Mouse (Mus musculus): Measurements from ENCODE around the gene Senp1. TPM values are rescaled to one million over a fixed set of nuclear protein-coding genes. Genes with fewer than 3 reads are reported as not detected.

Gene Senp1
- polyA plus RNA-seq, 1 experiment from 2014 or later: 24.3 TPM

DNA sequence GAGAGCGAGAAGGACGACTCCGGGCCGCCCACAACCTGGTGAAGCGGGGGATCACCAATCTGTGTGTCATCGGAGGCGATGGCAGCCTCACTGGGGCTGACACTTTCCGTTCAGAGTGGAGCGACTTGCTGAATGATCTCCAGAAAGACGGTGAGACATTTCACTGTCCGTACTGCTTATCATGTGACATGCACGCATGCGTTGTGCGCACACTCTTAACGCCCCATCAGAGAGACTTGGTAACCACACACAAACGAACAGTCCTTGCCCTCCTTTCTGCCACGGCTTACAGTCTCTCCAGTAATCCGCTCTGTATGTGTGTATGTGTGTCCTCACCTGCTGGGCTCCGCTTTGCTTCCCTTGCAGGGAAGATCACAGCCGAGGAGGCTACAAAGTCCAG, 27.3 kb upstream of the Senp1 start:
- no peak for ATAC-seq (replicated peaks)
- H3K4me1 ChIP-seq: no peaks in the 10 kb centered on the region
- 95% methylated on average over 20 of the region's 20 CpGs for WGBS
- no peak overlapping the region for H3K9ac ChIP-seq
- H3K36me3 ChIP-seq (replicated peaks): peaks cover 54% of the 10 kb centered on the region
- no peak overlapping the region for H3K27ac ChIP-seq
- no peak overlapping the region for H3K4me3 ChIP-seq
- no peaks in the 10 kb centered on the region for H3K27me3 ChIP-seq (replicated peaks)
- no peak overlapping the region for H3K4me2 ChIP-seq
- H3K9me3 ChIP-seq: no peaks in the 10 kb centered on the region

DNA sequence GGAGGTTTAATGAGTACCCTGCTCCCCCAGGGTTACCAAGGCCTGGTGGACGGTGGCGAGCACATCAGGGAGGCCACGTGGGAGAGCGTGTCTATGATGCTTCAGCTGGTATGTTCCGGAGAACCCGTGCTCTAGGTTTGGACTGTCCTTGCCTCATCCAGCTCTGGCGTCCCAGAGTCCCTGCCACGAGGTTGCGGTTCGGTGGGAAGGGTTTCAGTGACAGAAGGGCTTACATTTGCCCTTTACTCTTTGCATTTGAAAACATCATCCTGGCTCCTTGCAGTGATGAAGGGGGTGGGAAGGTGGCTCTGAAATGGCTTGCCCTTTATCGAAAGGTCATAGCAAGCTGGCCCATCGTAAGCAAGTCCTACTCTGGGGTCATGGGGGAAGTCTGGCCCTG, 25.8 kb upstream of the Senp1 start:
- no peak overlapping the region for H3K4me2 ChIP-seq
- WGBS: 89% methylated on average over 12 of the region's 12 CpGs
- no peaks in the 10 kb centered on the region for H3K4me1 ChIP-seq
- peaks cover 46% of the 10 kb centered on the region for H3K36me3 ChIP-seq (replicated peaks)
- no peak overlapping the region for H3K27ac ChIP-seq
- no peak overlapping the region for H3K9ac ChIP-seq
- H3K27me3 ChIP-seq (replicated peaks): no peaks in the 10 kb centered on the region
- no peak overlapping the region for H3K4me3 ChIP-seq
- H3K9me3 ChIP-seq: no peaks in the 10 kb centered on the region
- ATAC-seq (replicated peaks): no peak

DNA sequence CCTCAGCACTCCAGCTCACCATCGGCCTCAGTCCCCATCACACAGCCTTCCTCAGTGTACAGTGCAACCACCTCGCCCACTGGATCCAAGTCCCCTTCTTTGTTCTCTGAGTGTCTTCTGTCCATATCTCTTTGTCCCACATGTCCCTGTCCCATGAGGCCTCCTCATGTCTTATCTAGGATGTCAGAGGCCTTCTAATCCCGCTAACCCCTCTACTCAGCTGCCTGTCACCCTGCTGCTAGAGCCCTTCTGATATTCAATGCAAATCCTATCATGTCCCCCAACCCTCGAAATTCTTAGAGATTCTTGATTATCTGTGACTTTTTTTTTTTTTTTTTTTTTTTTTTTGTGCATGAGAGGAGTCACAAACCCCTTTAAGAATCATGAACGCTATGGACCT, 22.7 kb upstream of the Senp1 start:
- no peak overlapping the region for H3K27ac ChIP-seq
- H3K27me3 ChIP-seq (replicated peaks): no peaks in the 10 kb centered on the region
- no peaks in the 10 kb centered on the region for H3K9me3 ChIP-seq
- no peak for ATAC-seq (replicated peaks)
- no peak overlapping the region for H3K4me2 ChIP-seq
- H3K4me3 ChIP-seq: no peak overlapping the region
- H3K4me1 ChIP-seq: no peaks in the 10 kb centered on the region
- H3K36me3 ChIP-seq (replicated peaks): peaks cover 22% of the 10 kb centered on the region
- no peak overlapping the region for H3K9ac ChIP-seq
- 72% methylated on average over 5 of the region's 5 CpGs for WGBS

DNA sequence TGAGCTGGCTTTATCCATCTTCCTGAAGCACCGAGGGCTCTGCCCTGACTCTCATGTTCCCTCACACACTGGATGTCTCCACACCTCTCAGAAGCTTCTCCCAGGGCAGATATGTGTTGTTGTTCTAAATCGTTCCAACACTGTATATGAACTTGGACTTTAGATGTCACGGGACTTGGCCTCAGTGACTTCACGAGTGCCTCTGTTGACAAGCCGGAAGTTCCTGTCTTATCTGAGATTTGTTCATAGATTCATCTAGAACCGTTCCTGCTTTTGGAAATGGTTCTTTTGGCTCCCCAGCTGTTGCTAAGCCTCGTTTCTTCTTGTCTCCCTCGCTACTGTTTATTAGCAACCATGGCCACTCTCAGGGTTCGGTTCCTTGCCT, 22.2 kb upstream of the Senp1 start:
- H3K9ac ChIP-seq: no peak overlapping the region
- H3K4me3 ChIP-seq: no peak overlapping the region
- no peak overlapping the region for H3K27ac ChIP-seq
- no peaks in the 10 kb centered on the region for H3K9me3 ChIP-seq
- no peaks in the 10 kb centered on the region for H3K27me3 ChIP-seq (replicated peaks)
- no peak overlapping the region for H3K4me2 ChIP-seq
- 94% methylated on average over 9 of the region's 9 CpGs for WGBS
- no peaks in the 10 kb centered on the region for H3K4me1 ChIP-seq
- no peak for ATAC-seq (replicated peaks)
- peaks cover 17% of the 10 kb centered on the region for H3K36me3 ChIP-seq (replicated peaks)

DNA sequence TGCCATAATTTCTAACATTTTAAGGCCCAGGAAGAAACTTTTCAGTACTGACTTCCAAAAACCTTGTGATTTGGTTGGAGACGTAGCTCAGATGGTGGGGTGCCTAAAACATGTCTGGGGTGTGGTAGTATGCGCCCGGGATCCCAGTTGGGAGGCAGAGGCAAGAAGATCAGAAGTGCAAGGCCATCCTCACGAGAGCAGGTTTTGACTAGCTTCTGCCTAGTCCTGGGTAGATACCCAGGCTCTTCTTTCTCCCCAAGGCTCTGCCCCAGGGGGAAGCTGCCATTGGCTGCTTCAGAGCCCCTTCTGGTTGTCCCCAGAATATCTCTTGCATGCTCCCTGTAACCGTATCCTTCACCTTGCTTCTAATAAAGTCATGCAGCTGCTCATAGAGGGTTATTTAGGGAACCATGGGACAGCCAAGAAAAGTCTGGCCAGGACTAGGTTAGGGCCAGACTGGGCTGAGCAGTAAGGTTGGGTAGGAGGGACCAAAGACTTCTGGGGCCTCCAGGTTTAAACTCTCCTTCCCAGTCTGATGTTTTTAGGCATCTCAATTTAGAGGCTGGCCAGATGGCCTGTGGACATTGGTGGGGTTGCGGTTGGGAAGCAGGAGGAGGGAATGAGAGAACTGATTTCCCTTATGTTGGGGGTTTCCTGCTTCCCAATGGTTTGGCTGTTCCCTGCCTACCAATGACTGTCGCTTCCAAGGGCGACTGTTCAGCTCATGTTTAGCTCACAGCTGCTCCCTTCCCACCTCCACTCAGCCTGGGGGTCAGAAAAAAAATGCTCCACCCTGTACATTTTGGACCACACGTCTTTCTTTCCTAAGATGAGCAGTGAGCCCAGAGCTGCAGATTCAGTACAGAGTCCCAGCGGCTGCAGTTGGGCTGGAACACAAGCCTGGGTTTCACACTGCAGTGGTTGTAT, 21.6 kb upstream of the Senp1 start:
- ATAC-seq (replicated peaks): no peak
- Histone ChIP-seq H3K4me2 (no peak overlapping the region), H3K4me3 (no peak overlapping the region), H3K4me1 (peaks cover 5% of the 10 kb centered on the region), H3K36me3 (replicated peaks) (peaks cover 14% of the 10 kb centered on the region; the same call in 1 of the 2 replicates), H3K27me3 (replicated peaks) (no peaks in the 10 kb centered on the region), H3K27ac (no peak overlapping the region), H3K9ac (no peak overlapping the region), H3K9me3 (no peaks in the 10 kb centered on the region)
- WGBS: 92% methylated on average over 10 of the region's 10 CpGs

DNA sequence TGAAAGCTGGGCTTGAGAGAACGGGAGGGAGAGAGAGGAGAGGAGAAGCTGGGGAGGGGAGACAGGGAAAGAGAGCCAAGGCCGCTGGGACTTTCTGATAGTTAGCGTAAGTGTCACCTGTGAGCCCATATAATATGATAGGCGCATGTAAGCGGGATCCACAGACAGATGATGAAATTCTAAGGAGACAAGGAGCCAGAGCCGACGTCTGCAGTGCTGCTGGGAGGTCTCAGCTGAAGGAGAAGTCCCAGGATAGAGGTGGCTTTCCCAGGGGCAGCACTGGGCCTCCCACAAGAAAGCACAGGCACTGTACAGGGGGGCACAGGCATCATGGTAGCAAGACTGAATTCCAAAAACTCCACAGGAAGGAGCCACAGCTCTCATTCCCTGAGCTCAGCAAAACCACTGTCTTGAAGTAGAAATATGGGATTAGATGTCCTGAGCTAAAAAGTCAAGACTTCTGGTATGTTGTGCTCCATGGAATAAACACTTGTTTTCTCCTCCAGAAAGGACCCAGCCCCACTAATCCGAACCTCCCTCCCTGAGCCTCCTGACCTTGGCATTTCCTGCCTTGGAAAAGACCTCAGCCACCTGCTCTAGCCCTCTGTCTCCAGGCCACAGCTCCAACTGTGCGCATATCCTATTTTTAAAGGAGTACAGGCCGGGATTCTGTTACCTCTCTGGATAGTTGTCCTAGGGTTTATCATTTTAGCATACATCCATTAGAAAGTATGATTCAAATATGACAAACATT, 20.7 kb upstream of the Senp1 start:
- peaks cover 14% of the 10 kb centered on the region; the same call in 1 of the 2 replicates for H3K36me3 ChIP-seq (replicated peaks)

DNA sequence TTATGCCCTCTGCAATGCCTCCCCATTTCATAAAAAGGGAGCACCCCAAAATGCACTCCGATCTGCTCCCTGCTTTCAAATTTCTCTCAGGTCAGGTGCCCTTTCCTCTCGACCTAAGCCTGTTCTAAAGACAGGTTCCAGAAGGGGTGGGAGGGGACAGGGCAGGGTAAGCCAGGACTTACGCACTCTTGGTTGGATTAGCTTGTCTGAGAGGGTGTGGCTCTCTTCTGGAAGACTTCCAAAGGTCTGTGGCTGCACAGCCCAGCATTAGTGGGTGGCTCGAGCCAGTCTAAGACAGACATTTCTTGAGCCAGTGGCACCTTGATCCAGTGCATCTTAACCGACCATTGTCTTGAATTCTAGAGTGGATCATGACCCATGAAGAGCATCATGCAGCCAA, 18.2 kb upstream of the Senp1 start:
- ATAC-seq (replicated peaks): no peak
- H3K36me3 ChIP-seq (replicated peaks): peaks cover 1% of the 10 kb centered on the region; the same call in 1 of the 2 replicates
- no peak overlapping the region for H3K9ac ChIP-seq
- H3K4me3 ChIP-seq: no peak overlapping the region
- H3K27ac ChIP-seq: no peak overlapping the region
- WGBS: 85% methylated on average over 5 of the region's 5 CpGs
- H3K4me2 ChIP-seq: no peak overlapping the region
- no peaks in the 10 kb centered on the region for H3K9me3 ChIP-seq
- no peaks in the 10 kb centered on the region for H3K27me3 ChIP-seq (replicated peaks)
- H3K4me1 ChIP-seq: peaks cover 25% of the 10 kb centered on the region

More for the DNA sequence above, 20.7 kb upstream of the Senp1 start:
- WGBS: 81% methylated on average over 10 of the region's 10 CpGs
- no peak overlapping the region for H3K4me3 ChIP-seq
- H3K27me3 ChIP-seq (replicated peaks): no peaks in the 10 kb centered on the region
- no peaks in the 10 kb centered on the region for H3K9me3 ChIP-seq
- no peak for ATAC-seq (replicated peaks)
- peaks cover 11% of the 10 kb centered on the region for H3K4me1 ChIP-seq
- no peak overlapping the region for H3K4me2 ChIP-seq
- H3K27ac ChIP-seq: no peak overlapping the region
- no peak overlapping the region for H3K9ac ChIP-seq

DNA sequence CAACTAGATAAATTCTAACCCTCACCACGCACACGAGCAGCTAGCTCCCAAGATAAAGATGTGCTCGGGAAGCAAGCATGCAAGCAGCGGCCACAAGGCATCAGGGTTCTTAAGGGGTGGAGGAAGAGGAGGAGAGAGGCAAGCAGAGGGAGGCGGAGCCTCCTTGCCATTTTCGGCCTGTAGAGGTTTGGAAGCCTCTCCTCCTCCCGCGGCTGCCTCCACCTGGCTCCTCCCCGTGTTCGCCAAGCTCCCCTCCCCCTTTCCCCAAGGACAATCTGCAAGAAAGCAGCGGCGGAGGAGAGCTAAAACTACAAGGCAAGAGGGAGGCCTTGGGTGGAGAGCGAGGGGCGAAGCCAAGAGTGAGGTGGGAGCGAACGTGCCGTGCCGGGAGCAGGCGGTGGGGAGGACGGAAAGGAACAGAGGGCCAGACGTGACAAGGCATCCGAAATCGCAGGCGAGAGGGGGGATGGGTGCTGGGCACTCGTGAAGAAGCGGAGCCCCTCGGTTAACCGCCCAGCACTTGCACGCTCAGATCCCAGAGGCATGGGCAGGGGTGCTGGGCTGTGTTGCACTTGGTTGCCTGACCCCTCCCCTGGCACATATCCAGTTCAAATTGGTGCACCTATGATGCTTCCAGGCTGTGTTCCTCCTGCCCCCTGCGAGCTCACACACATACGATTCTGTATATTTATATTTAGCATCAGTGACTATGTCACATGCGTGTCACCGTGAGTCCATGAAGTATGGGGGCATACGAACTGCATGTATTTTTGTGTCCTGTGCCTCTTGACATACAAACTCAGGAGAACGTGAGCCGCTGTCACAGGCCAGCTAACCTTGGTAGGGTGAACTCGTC, 15.0 kb upstream of the Senp1 start:
- Histone ChIP-seq H3K9me3 (no peaks in the 10 kb centered on the region), H3K27me3 (replicated peaks) (no peaks in the 10 kb centered on the region), H3K4me2 (peak overlapping the region; percentile 76), H3K36me3 (replicated peaks) (no peaks in the 10 kb centered on the region; the same call in 1 of the 2 replicates), H3K27ac (peak overlapping the region; percentile 90), H3K9ac (peak overlapping the region; percentile 75), H3K4me3 (peak overlapping the region; percentile 78), H3K4me1 (peaks cover 25% of the 10 kb centered on the region)
- peak; percentile 97 for ATAC-seq (replicated peaks)
- WGBS: 3% methylated on average over 37 of the region's 37 CpGs

DNA sequence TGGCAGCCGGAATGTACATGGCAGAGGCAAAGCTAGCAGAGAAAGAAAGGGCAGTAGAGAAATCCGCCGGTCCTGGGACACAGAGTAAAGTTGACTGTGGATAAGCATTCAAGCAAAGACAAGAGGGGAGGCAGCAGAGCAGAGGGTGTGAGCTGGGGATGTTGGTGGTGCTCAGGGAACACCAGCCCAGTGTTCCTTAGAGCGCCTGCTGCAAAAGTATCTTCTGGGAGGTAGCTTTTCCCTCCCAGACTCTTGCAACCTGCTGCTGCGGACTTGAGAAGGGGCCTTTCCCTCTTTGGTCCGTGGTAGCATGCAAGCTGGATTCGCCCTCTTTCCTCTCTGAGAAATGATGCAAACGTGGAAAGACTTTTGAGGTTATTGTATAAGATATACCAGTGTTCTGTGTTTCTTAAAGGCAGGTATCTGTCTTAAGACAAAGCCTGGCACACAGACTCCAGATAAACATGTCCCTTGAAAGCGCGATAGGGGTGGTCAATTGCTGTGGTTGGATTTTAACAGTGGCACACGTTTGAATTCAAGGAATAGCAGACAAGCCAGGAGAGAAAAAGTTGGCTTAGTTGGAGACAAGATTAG, 14.3 kb upstream of the Senp1 start:
- WGBS: 27% methylated on average over 11 of the region's 11 CpGs
- no peaks in the 10 kb centered on the region for H3K27me3 ChIP-seq (replicated peaks)

DNA sequence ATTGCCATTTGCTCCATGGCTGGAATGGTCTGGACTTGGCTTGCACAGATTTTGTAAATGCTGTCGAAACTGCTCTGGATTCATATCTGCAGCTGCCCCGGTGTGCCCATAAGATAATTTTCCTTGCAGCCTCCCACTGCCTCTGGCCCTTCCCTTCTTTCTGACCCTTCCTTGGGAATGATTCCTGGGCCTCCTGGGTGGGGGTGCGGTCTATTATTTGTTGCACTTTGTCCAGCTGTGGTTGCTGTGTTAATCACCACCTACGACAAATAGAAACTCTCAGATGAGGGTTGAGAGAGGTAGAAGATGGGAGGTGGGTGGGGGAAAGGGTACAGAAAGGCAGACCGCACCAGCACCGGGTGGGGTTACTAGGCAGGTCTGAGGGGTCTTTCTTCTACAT, 13.7 kb upstream of the Senp1 start:
- H3K9ac ChIP-seq: no peak overlapping the region
- H3K36me3 ChIP-seq (replicated peaks): no peaks in the 10 kb centered on the region; the same call in 1 of the 2 replicates
- peak overlapping the region; percentile 76; the same call in 1 of the 2 replicates for H3K4me2 ChIP-seq
- no peak for ATAC-seq (replicated peaks)
- 87% methylated on average over 6 of the region's 6 CpGs for WGBS
- no peak overlapping the region for H3K4me3 ChIP-seq
- no peaks in the 10 kb centered on the region for H3K27me3 ChIP-seq (replicated peaks)
- H3K4me1 ChIP-seq: peaks cover 25% of the 10 kb centered on the region
- H3K27ac ChIP-seq: peak overlapping the region; percentile 90; the same call in 1 of the 2 replicates
- H3K9me3 ChIP-seq: no peaks in the 10 kb centered on the region

More for the DNA sequence above, 14.3 kb upstream of the Senp1 start:
- peak overlapping the region; percentile 90 for H3K27ac ChIP-seq
- peak; percentile 10; the same call in 1 of the 2 replicates for ATAC-seq (replicated peaks)
- peak overlapping the region; percentile 78 for H3K4me3 ChIP-seq
- H3K4me1 ChIP-seq: peaks cover 25% of the 10 kb centered on the region
- peak overlapping the region; percentile 75 for H3K9ac ChIP-seq
- peak overlapping the region; percentile 76 for H3K4me2 ChIP-seq
- H3K36me3 ChIP-seq (replicated peaks): no peaks in the 10 kb centered on the region; the same call in 1 of the 2 replicates
- no peaks in the 10 kb centered on the region for H3K9me3 ChIP-seq

DNA sequence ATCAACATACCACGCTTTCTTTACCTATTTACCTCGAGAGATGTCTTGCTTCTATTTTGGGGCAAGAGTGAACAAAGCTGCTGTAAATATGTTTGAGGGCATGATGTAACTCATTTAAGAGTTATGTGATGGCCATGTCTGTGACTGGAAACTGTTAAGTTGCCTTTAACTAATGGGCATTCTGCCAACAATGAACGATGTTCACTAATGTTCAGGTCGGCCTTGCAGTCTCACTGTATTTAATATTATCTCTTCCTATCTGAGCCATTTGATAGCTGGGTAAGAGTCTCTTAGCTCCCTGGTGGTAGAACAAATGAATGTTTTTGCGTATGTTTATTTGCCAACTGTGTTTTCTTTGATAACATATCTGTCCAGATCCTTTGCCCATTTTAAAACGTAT, 13.0 kb upstream of the Senp1 start:
- no peak overlapping the region for H3K9ac ChIP-seq
- ATAC-seq (replicated peaks): no peak
- no peak overlapping the region for H3K4me3 ChIP-seq
- 86% methylated on average over 6 of the region's 6 CpGs for WGBS
- H3K4me1 ChIP-seq: peaks cover 25% of the 10 kb centered on the region
- no peak overlapping the region for H3K4me2 ChIP-seq
- H3K36me3 ChIP-seq (replicated peaks): no peaks in the 10 kb centered on the region
- H3K9me3 ChIP-seq: no peaks in the 10 kb centered on the region
- H3K27me3 ChIP-seq (replicated peaks): no peaks in the 10 kb centered on the region
- no peak overlapping the region for H3K27ac ChIP-seq

Measured in midbrain, embryonic 15.5 days (tissue).